8 mouse cellular contexts compared by ENCODE assay signal in the genomic region with DNA sequence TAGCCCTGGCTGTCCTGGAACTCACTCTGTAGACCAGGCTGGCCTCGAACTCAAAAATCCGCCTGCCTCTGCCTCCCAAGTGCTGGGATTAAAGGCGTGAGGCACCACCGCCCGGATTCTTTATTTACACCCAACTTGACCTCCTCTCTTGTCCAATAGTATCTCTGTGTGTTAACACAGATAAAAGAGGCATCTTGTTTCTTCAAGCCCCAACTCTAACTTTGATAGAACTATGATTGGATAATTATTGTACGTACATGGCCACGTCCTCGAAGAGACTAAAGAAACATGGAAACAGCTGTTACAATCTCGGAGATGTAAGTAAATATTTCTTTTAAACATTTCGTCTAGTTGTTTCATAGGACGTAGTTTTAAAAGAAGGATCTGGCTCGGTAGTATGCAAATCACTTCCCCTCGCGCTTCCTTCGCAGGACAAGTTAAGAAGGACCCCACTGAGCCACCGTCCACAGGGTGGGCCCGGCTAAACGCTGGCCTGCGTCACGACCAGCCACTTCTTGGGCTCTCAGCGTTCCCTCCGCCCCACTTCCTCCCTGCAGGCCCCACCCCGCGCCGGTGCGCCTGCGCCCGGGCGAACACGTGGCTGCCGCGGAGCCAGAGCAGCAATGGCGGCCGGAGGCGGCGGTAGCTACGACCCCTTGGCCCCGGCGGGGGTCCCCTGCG. TPM values are rescaled to one million over a fixed set of nuclear protein-coding genes. Genes with fewer than 3 reads are reported as not detected.
A peak's percentile ranks its signal among the peaks of the same experiment; 100 is the strongest.
DNase-seq lines count a peak whose midpoint lies in the region; ATAC-seq lines count a peak whose summit lies in the region.

A gene (plus strand): TSS at position 258 of the 681 bp plus-strand sequence.

- H3K36me3 ChIP-seq in hindbrain, embryonic 13.5 days = peaks cover 3% of the 10 kb centered on the region

- peak; percentile 100 for ATAC-seq in hindbrain, embryonic 13.5 days (ENCODE audit: low FRiP score)

- peak within 1 kb of the TSS; percentile 88 for H3K4me2 ChIP-seq in hindbrain, embryonic 13.5 days

- peak within 1 kb of the TSS; percentile 80 for H3K27ac ChIP-seq in hindbrain, embryonic 13.5 days

- WGBS in hindbrain, embryonic 13.5 days = 6% methylated on average over 40 of the region's 40 CpGs

- no peaks in the 10 kb centered on the region for H3K9me3 ChIP-seq in hindbrain, embryonic 13.5 days

- peak; percentile 97 for DNase-seq in NIH3T3 (ENCODE audit: low read depth)
- DNase-seq in cerebellum, postnatal 10 days = peak; percentile 97 to 98
- DNase-seq in frontal cortex, postnatal 10 days (ENCODE audit: low spot score in 2 of 2) = peak; percentile 95 to 97
- peak; percentile 87 to 89 for DNase-seq in layer of hippocampus, postnatal 25 days (ENCODE audit: extremely low spot score in 1 of 2, low spot score in 1 of 2)
- peak; percentile 97 for DNase-seq in lung, postnatal 25 days (ENCODE audit: low spot score)
- DNase-seq in retina, embryonic 14.5 days (ENCODE audit: low spot score) = peak; percentile 96
- DNase-seq in thymus, postnatal 4 days = peak; percentile 95

- H3K4me3 ChIP-seq in hindbrain, embryonic 13.5 days = peak within 1 kb of the TSS; percentile 100

- no peaks in the 10 kb centered on the region for H3K27me3 ChIP-seq in hindbrain, embryonic 13.5 days

- peak within 1 kb of the TSS; percentile 94 for H3K9ac ChIP-seq in hindbrain, embryonic 13.5 days

- peaks cover 21% of the 10 kb centered on the region for H3K4me1 ChIP-seq in hindbrain, embryonic 13.5 days (replicated peaks)

RNA-seq across cellular contexts. Expression of the gene that starts here (rescaled TPM):
- polyA plus RNA-seq in hindbrain, embryonic 13.5 days (2015; fragmentation: Nextera tagmentation; extraction: Ambion mirVana) = 47.4 and 52.8 TPM in 2 replicates
- 10 to 100 TPM; 24.9 to 26.7 TPM for total RNA-seq in layer of hippocampus, postnatal 25 days (2021)

Comparison
In these comparisons a context has a peak if more than half of its experiments do, and no peak if none do; other contexts are left out.
1. Peak in every context shown above with its lines: DNase-seq, ATAC-seq, H3K4me3 ChIP-seq and H3K27ac ChIP-seq.